Mouse (Mus musculus): ENCODE measurements around the gene Haus8. TPM values are rescaled to one million over a fixed set of nuclear protein-coding genes. Genes with fewer than 3 reads are reported as not detected.

The Haus8 gene
- polyA plus RNA-seq (2014; fragmentation: Illumina TruSeq; extraction: RNeasy Lipid Tissue Mini Kit (QIAGEN cat#74804); ENCODE audit: low read depth, low replicate concordance) = 5.1 TPM

GRCm38 (mm10) chr8:71272286-71273150 lies at the start of gene Haus8, which contains the start of gene Myo9b:
Haus8 (minus strand) TSS chr8:71272934.
Myo9b (plus strand) TSS chr8:71272714.

Other genes with a start within 250 kb of the Haus8 start
- gene Myo9b, start 220 bp downstream of the Haus8 start, polyA plus RNA-seq (2014; fragmentation: Illumina TruSeq; extraction: RNeasy Lipid Tissue Mini Kit (QIAGEN cat#74804); ENCODE audit: low read depth, low replicate concordance) = 3.0 TPM
- 3.3 TPM for gene Use1, start 93.9 kb upstream of the Haus8 start, polyA plus RNA-seq (2014; fragmentation: Illumina TruSeq; extraction: RNeasy Lipid Tissue Mini Kit (QIAGEN cat#74804); ENCODE audit: low read depth, low replicate concordance)
- gene Ocel1, start 98.4 kb upstream of the Haus8 start, polyA plus RNA-seq (2014; fragmentation: Illumina TruSeq; extraction: RNeasy Lipid Tissue Mini Kit (QIAGEN cat#74804); ENCODE audit: low read depth, low replicate concordance) = 4.4 TPM
- 3.3 TPM for gene Nr2f6, start 109.0 kb upstream of the Haus8 start, polyA plus RNA-seq (2014; fragmentation: Illumina TruSeq; extraction: RNeasy Lipid Tissue Mini Kit (QIAGEN cat#74804); ENCODE audit: low read depth, low replicate concordance)
- gene Ushbp1, start 122.9 kb upstream of the Haus8 start, polyA plus RNA-seq (2014; fragmentation: Illumina TruSeq; extraction: RNeasy Lipid Tissue Mini Kit (QIAGEN cat#74804); ENCODE audit: low read depth, low replicate concordance) = 1.1 TPM
- gene Babam1, start 123.9 kb upstream of the Haus8 start, polyA plus RNA-seq (2014; fragmentation: Illumina TruSeq; extraction: RNeasy Lipid Tissue Mini Kit (QIAGEN cat#74804); ENCODE audit: low read depth, low replicate concordance) = 9.8 TPM
- 1.8 TPM for gene Ankle1, start 133.1 kb upstream of the Haus8 start, polyA plus RNA-seq (2014; fragmentation: Illumina TruSeq; extraction: RNeasy Lipid Tissue Mini Kit (QIAGEN cat#74804); ENCODE audit: low read depth, low replicate concordance)
- 0.32 TPM for gene Abhd8, start 190.7 kb upstream of the Haus8 start, polyA plus RNA-seq (2014; fragmentation: Illumina TruSeq; extraction: RNeasy Lipid Tissue Mini Kit (QIAGEN cat#74804); ENCODE audit: low read depth, low replicate concordance)
- 8.3 TPM for gene Mrpl34, start 192.0 kb upstream of the Haus8 start, polyA plus RNA-seq (2014; fragmentation: Illumina TruSeq; extraction: RNeasy Lipid Tissue Mini Kit (QIAGEN cat#74804); ENCODE audit: low read depth, low replicate concordance)
- gene Dda1, start 196.3 kb upstream of the Haus8 start, polyA plus RNA-seq (2014; fragmentation: Illumina TruSeq; extraction: RNeasy Lipid Tissue Mini Kit (QIAGEN cat#74804); ENCODE audit: low read depth, low replicate concordance) = 2.8 TPM
- 2.6 TPM for gene Ano8, start 213.0 kb upstream of the Haus8 start, polyA plus RNA-seq (2014; fragmentation: Illumina TruSeq; extraction: RNeasy Lipid Tissue Mini Kit (QIAGEN cat#74804); ENCODE audit: low read depth, low replicate concordance)
- 2.2 TPM for gene Gtpbp3, start 215.2 kb upstream of the Haus8 start, polyA plus RNA-seq (2014; fragmentation: Illumina TruSeq; extraction: RNeasy Lipid Tissue Mini Kit (QIAGEN cat#74804); ENCODE audit: low read depth, low replicate concordance)
- gene Plvap, start 238.8 kb upstream of the Haus8 start, polyA plus RNA-seq (2014; fragmentation: Illumina TruSeq; extraction: RNeasy Lipid Tissue Mini Kit (QIAGEN cat#74804); ENCODE audit: low read depth, low replicate concordance) = 2.2 TPM